Mouse (Mus musculus) splenic B cell, adult 2 months (primary cell): ENCODE measurements around the gene Flrt3.

ENCODE experiments used
- DNase-seq: peaks from one replicate; pipeline ENCODE4 v3.0.0-alpha.2; 2011; ENCODE audit warnings: low read depth, low spot score
- H3K27me3 ChIP-seq: 2 replicates; pipeline ENCODE4 v1.6.1; 2012; ENCODE audit warnings: mild to moderate bottlenecking, low read length, moderate library complexity, mixed read lengths; ENCODE audit not compliant: control insufficient read depth, poor library complexity, insufficient read depth, severe bottlenecking
- H3K36me3 ChIP-seq: 2 replicates; pipeline ENCODE4 v1.6.1; 2012; ENCODE audit warnings: mild to moderate bottlenecking, low read length, moderate library complexity, mixed read lengths; ENCODE audit not compliant: control insufficient read depth, poor library complexity, insufficient read depth, severe bottlenecking

Flrt3 gene

GRCm38 (mm10) chr2:140669081-140669480 is 2.2 kb downstream of the Flrt3 start:
- DNase-seq = no peak
- Histone ChIP-seq H3K27me3 (no peaks in the 10 kb centered on the region), H3K36me3 (no peaks in the 10 kb centered on the region)

- no peaks in the 10 kb centered on the region for H3K27me3 ChIP-seq
- H3K36me3 ChIP-seq = no peaks in the 10 kb centered on the region
- no peak for DNase-seq
These were observed 3.0 kb downstream of the Flrt3 start for GRCm38 (mm10) chr2:140668311-140668710.

GRCm38 (mm10) chr2:140667261-140668047 is 3.8 kb downstream of the Flrt3 start:
- Histone ChIP-seq H3K36me3 (no peaks in the 10 kb centered on the region), H3K27me3 (no peaks in the 10 kb centered on the region)
- DNase-seq = no peak

- H3K36me3 ChIP-seq = no peaks in the 10 kb centered on the region
- H3K27me3 ChIP-seq = no peaks in the 10 kb centered on the region
- DNase-seq = no peak
These were observed 4.4 kb downstream of the Flrt3 start for GRCm38 (mm10) chr2:140666846-140667245.

- Histone ChIP-seq H3K36me3 (no peaks in the 10 kb centered on the region), H3K27me3 (no peaks in the 10 kb centered on the region)
- no peak for DNase-seq
These were observed 6.9 kb downstream of the Flrt3 start for GRCm38 (mm10) chr2:140664381-140664780.

- Histone ChIP-seq H3K27me3 (no peaks in the 10 kb centered on the region), H3K36me3 (no peaks in the 10 kb centered on the region)
- no peak for DNase-seq
These were observed 8.6 kb downstream of the Flrt3 start for GRCm38 (mm10) chr2:140662673-140663072.

GRCm38 (mm10) chr2:140653978-140654377 is 17.3 kb downstream of the Flrt3 start:
- no peaks in the 10 kb centered on the region for H3K36me3 ChIP-seq
- no peaks in the 10 kb centered on the region for H3K27me3 ChIP-seq
- no peak for DNase-seq

- no peak for DNase-seq
- Histone ChIP-seq H3K27me3 (no peaks in the 10 kb centered on the region), H3K36me3 (no peaks in the 10 kb centered on the region)
These were observed 17.8 kb downstream of the Flrt3 start for GRCm38 (mm10) chr2:140653481-140653880.

GRCm38 (mm10) chr2:140621730-140622337 is 49.4 kb downstream of the Flrt3 start:
- Histone ChIP-seq H3K36me3 (no peaks in the 10 kb centered on the region), H3K27me3 (no peaks in the 10 kb centered on the region)
- DNase-seq = no peak

GRCm38 (mm10) chr2:140615451-140615850 is 55.8 kb downstream of the Flrt3 start:
- H3K36me3 ChIP-seq = no peaks in the 10 kb centered on the region
- no peak for DNase-seq
- no peaks in the 10 kb centered on the region for H3K27me3 ChIP-seq
